Mouse (Mus musculus) neural tube, embryonic 15.5 days (tissue): ENCODE measurements at regions not wholly inside any gene's neighbourhood (a gene's known extent, or its start where the extent isn't known, plus 50 kb on each side); places are given as distances from the start of the nearest gene placed in this dataset.

Experiments used
- ATAC-seq: fragments of 200-750 bp; cut with Nextera tagmentation; 2 replicates; pipeline ENCODE4 v1.8.0; 2017; ENCODE audit warnings: mild to moderate bottlenecking, moderate TSS enrichment, moderate library complexity; ENCODE audit not compliant: low FRiP score
- H3K27ac ChIP-seq: fragments of 300-500 bp; sonication (generic); replicated peaks from 2 replicates; pipeline ENCODE4 v1.5.1; 2015; ENCODE audit warnings: mild to moderate bottlenecking, inconsistent platforms
- H3K27me3 ChIP-seq: fragments of 300-500 bp; sonication (generic); replicated peaks from 2 replicates; pipeline ENCODE4 v1.6.1; 2015; ENCODE audit warnings: inconsistent platforms
- H3K36me3 ChIP-seq: fragments of 300-500 bp; sonication (generic); 2 replicates; pipeline ENCODE4 v1.6.1; 2015; ENCODE audit warnings: inconsistent platforms
- H3K4me1 ChIP-seq: fragments of 300-500 bp; sonication (generic); 2 replicates; pipeline ENCODE4 v1.6.1; 2015; ENCODE audit warnings: inconsistent platforms
- H3K4me2 ChIP-seq: fragments of 300-500 bp; sonication (generic); 2 replicates; pipeline ENCODE4 v1.6.1; 2015; ENCODE audit warnings: inconsistent platforms, mild to moderate bottlenecking, moderate library complexity
- H3K4me3 ChIP-seq: fragments of 300-500 bp; sonication (generic); replicated peaks from 2 replicates; pipeline ENCODE4 v1.5.1; 2015; ENCODE audit warnings: mild to moderate bottlenecking, inconsistent platforms
- H3K9ac ChIP-seq: fragments of 300-500 bp; sonication (generic); replicated peaks from 2 replicates; pipeline ENCODE4 v1.6.1; 2015; ENCODE audit warnings: mild to moderate bottlenecking, inconsistent platforms
- H3K9me3 ChIP-seq: fragments of 300-500 bp; sonication (generic); replicated peaks from 2 replicates; pipeline ENCODE4 v1.6.1; 2016; ENCODE audit warnings: inconsistent platforms
- WGBS: fragments of 180-500 bp; shearing (Covaris S2); methylation state at CpG from one replicate; pipeline ENCODE4 v1.1.7; 2015; ENCODE audit warnings: mixed read lengths; 5-methylcytosine and 5-hydroxymethylcytosine counted together

GRCm38 (mm10) chrX:19237048-19237737, 243.9 kb downstream of the Tex13c3 start:
- Histone ChIP-seq H3K4me2 (peak overlapping the region; percentile 75), H3K4me3 (peak overlapping the region; percentile 49), H3K36me3 (no peaks in the 10 kb centered on the region), H3K27ac (no peak overlapping the region), H3K9me3 (no peaks in the 10 kb centered on the region), H3K4me1 (no peaks in the 10 kb centered on the region), H3K9ac (peak overlapping the region; percentile 41), H3K27me3 (no peaks in the 10 kb centered on the region)
- WGBS = 22% methylated on average over 28 of the region's 31 CpGs
- ATAC-seq = peak; percentile 88

GRCm38 (mm10) chrX:19235449-19235848, 245.7 kb downstream of the Tex13c3 start:
- Histone ChIP-seq H3K9ac (no peak overlapping the region), H3K36me3 (no peaks in the 10 kb centered on the region), H3K4me1 (no peaks in the 10 kb centered on the region), H3K27me3 (no peaks in the 10 kb centered on the region), H3K4me3 (no peak overlapping the region), H3K9me3 (no peaks in the 10 kb centered on the region), H3K27ac (no peak overlapping the region), H3K4me2 (0 out of 2 replicates have a peak overlapping the region, but pooled peaks have one; percentile 1)
- WGBS = 72% methylated on average over 3 of the region's 3 CpGs
- no peak for ATAC-seq

GRCm38 (mm10) chrX:19231823-19232222, 249.3 kb downstream of the Tex13c3 start:
- no peaks in the 10 kb centered on the region for H3K27me3 ChIP-seq
- no peak overlapping the region for H3K4me2 ChIP-seq
- H3K4me1 ChIP-seq = no peaks in the 10 kb centered on the region
- H3K27ac ChIP-seq = no peak overlapping the region
- H3K9ac ChIP-seq = no peak overlapping the region
- ATAC-seq = no peak
- no peaks in the 10 kb centered on the region for H3K36me3 ChIP-seq
- no peak overlapping the region for H3K4me3 ChIP-seq
- WGBS = 87% methylated on average over 3 of the region's 3 CpGs
- no peaks in the 10 kb centered on the region for H3K9me3 ChIP-seq

- no peaks in the 10 kb centered on the region for H3K9me3 ChIP-seq
- no peaks in the 10 kb centered on the region for H3K36me3 ChIP-seq
Measured at GRCm38 (mm10) chrX:19223336-19223735, 257.8 kb downstream of the Tex13c3 start.

GRCm38 (mm10) chrX:19220785-19221496, 260.2 kb downstream of the Tex13c3 start:
- Histone ChIP-seq H3K36me3 (no peaks in the 10 kb centered on the region), H3K4me3 (no peak overlapping the region), H3K4me1 (no peaks in the 10 kb centered on the region), H3K9me3 (no peaks in the 10 kb centered on the region), H3K9ac (no peak overlapping the region), H3K27ac (no peak overlapping the region), H3K27me3 (no peaks in the 10 kb centered on the region), H3K4me2 (no peak overlapping the region)
- WGBS = 94% methylated on average over 1 of the region's 1 CpGs
- ATAC-seq = no peak

More at GRCm38 (mm10) chrX:19223336-19223735, 257.8 kb downstream of the Tex13c3 start:
- H3K27me3 ChIP-seq = no peaks in the 10 kb centered on the region
- ATAC-seq = no peak
- H3K9ac ChIP-seq = no peak overlapping the region
- no peak overlapping the region for H3K4me3 ChIP-seq
- H3K4me1 ChIP-seq = no peaks in the 10 kb centered on the region
- H3K27ac ChIP-seq = no peak overlapping the region
- H3K4me2 ChIP-seq = no peak overlapping the region

GRCm38 (mm10) chrX:19219727-19220126, 261.4 kb downstream of the Tex13c3 start:
- WGBS = 88% methylated on average over 2 of the region's 2 CpGs
- H3K4me2 ChIP-seq = no peak overlapping the region
- ATAC-seq = no peak
- H3K9ac ChIP-seq = no peak overlapping the region
- H3K27me3 ChIP-seq = no peaks in the 10 kb centered on the region
- H3K27ac ChIP-seq = no peak overlapping the region
- H3K9me3 ChIP-seq = no peaks in the 10 kb centered on the region
- H3K4me3 ChIP-seq = no peak overlapping the region
- H3K4me1 ChIP-seq = no peaks in the 10 kb centered on the region
- no peaks in the 10 kb centered on the region for H3K36me3 ChIP-seq

- no peak for ATAC-seq
- H3K4me1 ChIP-seq = no peaks in the 10 kb centered on the region
- H3K27me3 ChIP-seq = no peaks in the 10 kb centered on the region
- H3K9ac ChIP-seq = no peak overlapping the region
- H3K4me2 ChIP-seq = no peak overlapping the region
- H3K4me3 ChIP-seq = no peak overlapping the region
- H3K27ac ChIP-seq = no peak overlapping the region
- 83% methylated on average over 2 of the region's 2 CpGs for WGBS
- H3K36me3 ChIP-seq = no peaks in the 10 kb centered on the region
- no peaks in the 10 kb centered on the region for H3K9me3 ChIP-seq
Measured at GRCm38 (mm10) chrX:19219301-19219700, 261.8 kb downstream of the Tex13c3 start.

GRCm38 (mm10) chrX:19206420-19206819, 274.7 kb downstream of the Tex13c3 start:
- Histone ChIP-seq H3K9me3 (no peaks in the 10 kb centered on the region), H3K27ac (no peak overlapping the region), H3K4me3 (no peak overlapping the region), H3K36me3 (no peaks in the 10 kb centered on the region), H3K9ac (no peak overlapping the region), H3K27me3 (no peaks in the 10 kb centered on the region), H3K4me1 (no peaks in the 10 kb centered on the region), H3K4me2 (no peak overlapping the region)
- WGBS = 56% methylated on average over 1 of the region's 1 CpGs
- ATAC-seq = no peak

GRCm38 (mm10) chrX:19202542-19202941, 278.6 kb downstream of the Tex13c3 start:
- Histone ChIP-seq H3K36me3 (no peaks in the 10 kb centered on the region), H3K4me2 (no peak overlapping the region), H3K4me1 (no peaks in the 10 kb centered on the region), H3K9ac (no peak overlapping the region), H3K27me3 (no peaks in the 10 kb centered on the region), H3K27ac (no peak overlapping the region), H3K4me3 (no peak overlapping the region), H3K9me3 (no peaks in the 10 kb centered on the region)
- WGBS = 87% methylated on average over 1 of the region's 1 CpGs
- ATAC-seq = no peak

GRCm38 (mm10) chrX:19201383-19201782, 279.7 kb downstream of the Tex13c3 start:
- Histone ChIP-seq H3K4me3 (no peak overlapping the region), H3K9ac (no peak overlapping the region), H3K27ac (no peak overlapping the region), H3K4me2 (no peak overlapping the region), H3K27me3 (no peaks in the 10 kb centered on the region), H3K4me1 (no peaks in the 10 kb centered on the region), H3K36me3 (no peaks in the 10 kb centered on the region), H3K9me3 (no peaks in the 10 kb centered on the region)
- no peak for ATAC-seq
- WGBS = 93% methylated on average over 1 of the region's 1 CpGs

GRCm38 (mm10) chrX:19199531-19199930, 281.6 kb downstream of the Tex13c3 start:
- H3K4me1 ChIP-seq = no peaks in the 10 kb centered on the region
- no peak overlapping the region for H3K4me3 ChIP-seq
- no peak overlapping the region for H3K9ac ChIP-seq
- 77% methylated on average over 3 of the region's 3 CpGs for WGBS
- no peak overlapping the region for H3K4me2 ChIP-seq
- no peak for ATAC-seq
- H3K27ac ChIP-seq = no peak overlapping the region
- H3K9me3 ChIP-seq = no peaks in the 10 kb centered on the region
- no peaks in the 10 kb centered on the region for H3K27me3 ChIP-seq
- H3K36me3 ChIP-seq = no peaks in the 10 kb centered on the region

- H3K4me2 ChIP-seq = no peak overlapping the region
- H3K9ac ChIP-seq = no peak overlapping the region
- WGBS = 83% methylated on average over 2 of the region's 2 CpGs
- H3K4me3 ChIP-seq = no peak overlapping the region
- ATAC-seq = no peak
- no peak overlapping the region for H3K27ac ChIP-seq
- no peaks in the 10 kb centered on the region for H3K27me3 ChIP-seq
- no peaks in the 10 kb centered on the region for H3K36me3 ChIP-seq
- H3K9me3 ChIP-seq = no peaks in the 10 kb centered on the region
- no peaks in the 10 kb centered on the region for H3K4me1 ChIP-seq
Measured at GRCm38 (mm10) chrX:19168983-19169382, 312.1 kb downstream of the Tex13c3 start.
